Mouse (Mus musculus) stomach, postnatal 0 days (tissue): Measurements from ENCODE around the gene Fads2. TPM values are rescaled to one million over a fixed set of nuclear protein-coding genes. Genes with fewer than 3 reads are reported as not detected.
A peak's percentile ranks its signal among the peaks of the same experiment; 100 is the strongest.

ENCODE experiments used
- ATAC-seq: fragments of 200-750 bp; cut with Nextera tagmentation; 2 replicates; pipeline ENCODE4 v1.8.0; 2017; ENCODE audit not compliant: low FRiP score, low TSS enrichment
- DNase-seq: peaks from one replicate; pipeline ENCODE4 v3.0.0-alpha.2; 2016; ENCODE audit warnings: low spot score
- H3K27ac ChIP-seq: fragments of 300-500 bp; sonication (generic); replicated peaks from 2 replicates; pipeline ENCODE4 v1.5.1; 2014; ENCODE audit warnings: mild to moderate bottlenecking, control low read depth
- H3K27me3 ChIP-seq: fragments of 300-500 bp; sonication (generic); 2 replicates; pipeline ENCODE4 v1.6.1; 2014; ENCODE audit warnings: low read length; ENCODE audit not compliant: control insufficient read depth, insufficient read depth
- H3K36me3 ChIP-seq: fragments of 300-500 bp; sonication (generic); 2 replicates; pipeline ENCODE4 v1.6.1; 2014; ENCODE audit warnings: low read length, mixed read lengths; ENCODE audit not compliant: control insufficient read depth, insufficient read depth
- H3K4me1 ChIP-seq: fragments of 300-500 bp; sonication (generic); replicated peaks from 2 replicates; pipeline ENCODE4 v1.6.1; 2014; ENCODE audit warnings: antibody characterized with exemption; ENCODE audit not compliant: control insufficient read depth, insufficient read depth
- H3K4me2 ChIP-seq: fragments of 300-500 bp; sonication (generic); replicated peaks from 2 replicates; pipeline ENCODE4 v1.6.1; 2014; ENCODE audit warnings: low read depth, mild to moderate bottlenecking, control low read depth, moderate library complexity
- H3K4me3 ChIP-seq: fragments of 300-500 bp; sonication (generic); 2 replicates; pipeline ENCODE4 v1.5.1; 2014; ENCODE audit warnings: low read depth, low read length, control low read depth
- H3K9ac ChIP-seq: fragments of 300-500 bp; sonication (generic); 2 replicates; pipeline ENCODE4 v1.6.1; 2014; ENCODE audit warnings: mild to moderate bottlenecking, low read length, control low read depth, mixed read lengths
- H3K9me3 ChIP-seq: fragments of 300-500 bp; sonication (generic); 2 replicates; pipeline ENCODE4 v1.6.1; 2016; ENCODE audit warnings: low read length; ENCODE audit not compliant: control insufficient read depth
- CTCF ChIP-seq: IDR thresholded peaks from 2 replicates; pipeline ENCODE4 v1.5.1; 2016; ENCODE audit warnings: antibody characterized with exemption, low read depth, mild to moderate bottlenecking, moderate library complexity
- EP300 ChIP-seq: optimal IDR thresholded peaks from 2 replicates; pipeline ENCODE3; 2016; ENCODE audit warnings: antibody characterized with exemption
- WGBS: fragments of 180-500 bp; shearing (Covaris S2); extraction: QIAGEN DNeasy Blood & Tissue Kit; methylation state at CpG from one replicate; pipeline ENCODE4 v1.1.7; 2014; 5-methylcytosine and 5-hydroxymethylcytosine counted together
- polyA plus RNA-seq: library from polyadenylated mRNA; unstranded; fragments of >200 nt; fragmentation: Nextera tagmentation; extraction: Ambion mirVana; gene quantifications from 2 replicates; pipeline ENCODE4 v1.2.1, GENCODE M21; 2015

Gene Fads2
- polyA plus RNA-seq, 1 experiment from 2014 or later, result 34.6 TPM

DNA sequence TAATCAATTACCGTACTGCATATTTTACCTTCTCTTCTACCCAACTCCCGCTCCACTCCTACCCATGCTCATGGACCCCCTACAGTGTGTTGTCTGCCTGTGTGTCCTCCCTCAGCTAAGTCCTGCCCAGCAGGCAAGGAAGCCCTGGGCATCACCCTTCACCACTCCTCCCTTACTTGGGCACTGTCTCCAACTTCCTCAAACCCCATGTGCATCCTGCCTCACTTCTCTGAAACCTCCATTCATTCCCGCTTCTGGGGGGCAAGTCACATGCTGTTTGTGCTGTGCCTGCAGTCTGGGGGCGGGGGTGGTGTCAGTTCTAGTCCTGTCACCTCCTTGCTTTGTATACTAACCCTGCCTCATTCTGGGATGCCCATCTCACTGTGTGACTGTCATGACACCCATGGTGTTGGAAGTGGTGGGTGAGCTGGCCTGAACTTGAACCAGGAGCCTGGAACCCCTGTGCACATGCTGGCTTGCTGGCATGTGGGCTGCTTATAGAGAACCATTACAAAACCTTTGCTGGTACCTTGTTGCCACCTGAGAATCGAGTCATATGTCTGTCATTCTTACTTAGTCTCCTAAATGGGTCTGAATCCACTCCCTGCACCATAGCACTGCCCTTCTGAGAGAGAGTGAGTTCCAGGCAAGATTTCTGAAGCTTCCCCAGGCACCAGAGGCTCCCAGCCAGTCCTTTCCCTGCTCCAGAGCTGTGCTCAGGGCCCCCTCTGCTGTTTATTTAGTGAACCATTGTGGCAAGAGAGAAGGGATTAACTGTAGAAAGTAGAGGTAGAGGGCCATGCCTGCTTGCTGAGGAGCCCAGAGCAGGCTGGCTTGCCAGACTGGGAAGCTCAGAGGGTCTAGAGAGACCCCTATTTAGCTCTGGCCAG lies 78.9 kb downstream of the Fads2 start:
- DNase-seq, result peak; percentile 49
- no peak overlapping the region for H3K9ac ChIP-seq
- H3K4me1 ChIP-seq, result peaks cover 10% of the 10 kb centered on the region
- TF ChIP-seq EP300 (no peak), CTCF (peak; percentile 77)
- H3K36me3 ChIP-seq, result no peaks in the 10 kb centered on the region; the same call in 1 of the 2 replicates
- WGBS, result 77% methylated on average over 5 of the region's 5 CpGs
- no peak overlapping the region for H3K4me3 ChIP-seq
- H3K27ac ChIP-seq, result peak overlapping the region; percentile 45
- no peaks in the 10 kb centered on the region for H3K9me3 ChIP-seq
- H3K27me3 ChIP-seq, result no peaks in the 10 kb centered on the region
- no peak; the same call in 1 of the 2 replicates for ATAC-seq
- H3K4me2 ChIP-seq, result no peak overlapping the region

DNA sequence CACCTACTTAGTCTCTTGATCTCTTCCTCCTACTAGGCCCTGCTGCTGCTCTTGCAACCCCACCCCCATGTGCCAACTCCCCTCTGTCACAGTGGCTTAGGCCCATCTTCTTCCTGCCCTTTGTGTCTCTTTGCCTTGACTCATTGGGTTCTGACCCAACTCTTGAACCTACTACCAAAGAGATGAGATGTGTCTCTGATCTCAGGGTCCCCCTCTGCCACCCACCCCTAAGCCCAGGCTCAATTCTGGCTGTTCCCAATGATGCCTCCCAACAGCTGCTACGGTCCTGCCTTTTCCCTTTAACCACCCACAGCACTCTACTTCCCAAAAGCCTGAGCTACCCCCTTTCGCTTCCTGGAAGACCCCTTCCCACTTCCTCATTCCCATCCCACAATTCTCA lies 79.6 kb downstream of the Fads2 start:
- Histone ChIP-seq H3K27ac (no peak overlapping the region), H3K27me3 (no peaks in the 10 kb centered on the region), H3K4me1 (peaks cover 10% of the 10 kb centered on the region), H3K9me3 (no peaks in the 10 kb centered on the region), H3K4me2 (no peak overlapping the region), H3K9ac (no peak overlapping the region), H3K36me3 (no peaks in the 10 kb centered on the region), H3K4me3 (no peak overlapping the region)
- ATAC-seq, result no peak
- DNase-seq, result no peak
- TF ChIP-seq CTCF (no peak), EP300 (no peak)
- WGBS, result 75% methylated on average over 2 of the region's 2 CpGs

DNA sequence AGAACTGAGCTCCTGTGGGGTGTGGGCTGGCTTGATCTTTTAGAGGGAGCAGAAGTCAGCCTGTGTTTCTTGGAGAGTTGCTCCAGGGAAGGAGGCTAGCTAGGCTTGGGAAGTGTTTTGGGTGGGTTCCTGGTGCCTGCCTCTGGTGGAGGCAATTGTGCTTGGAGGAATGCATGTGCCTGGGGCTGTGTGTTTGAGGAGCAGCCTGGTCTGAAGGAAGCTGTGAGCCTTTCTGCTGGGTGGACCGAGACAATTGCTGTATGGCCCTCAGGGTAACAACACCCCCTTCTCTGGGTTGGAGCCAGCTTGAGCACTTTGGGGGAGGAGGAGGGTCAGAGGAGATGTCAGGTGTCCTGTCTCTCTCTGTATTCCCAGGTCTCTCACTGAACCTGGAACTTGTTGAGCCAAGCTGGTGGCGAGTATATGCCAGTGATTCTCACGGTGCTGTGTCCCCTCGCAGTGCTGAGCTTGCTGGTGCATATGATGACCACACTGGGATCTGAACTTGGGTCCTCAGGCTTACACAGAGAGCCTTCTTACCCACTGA lies 82.3 kb downstream of the Fads2 start:
- no peak for TF ChIP-seq EP300
- TF ChIP-seq CTCF, result no peak
- no peaks in the 10 kb centered on the region for H3K27me3 ChIP-seq
- H3K9ac ChIP-seq, result peak overlapping the region; percentile 68; the same call in 1 of the 2 replicates
- H3K4me3 ChIP-seq, result peak overlapping the region; percentile 56
- 65% methylated on average over 4 of the region's 4 CpGs for WGBS
- peaks cover 8% of the 10 kb centered on the region; the same call in 1 of the 2 replicates for H3K4me1 ChIP-seq
- no peak for DNase-seq
- no peak for ATAC-seq
- H3K27ac ChIP-seq, result no peak overlapping the region
- no peaks in the 10 kb centered on the region for H3K36me3 ChIP-seq
- no peaks in the 10 kb centered on the region for H3K9me3 ChIP-seq
- H3K4me2 ChIP-seq, result peak overlapping the region; percentile 83

GRCm38 (mm10) chr19:10018527-10018818 lies 83.1 kb downstream of the Fads2 start:
- H3K4me1 ChIP-seq, result peaks cover 8% of the 10 kb centered on the region
- peak overlapping the region; percentile 56 for H3K4me3 ChIP-seq
- no peaks in the 10 kb centered on the region for H3K27me3 ChIP-seq
- no peak for DNase-seq
- H3K9me3 ChIP-seq, result no peaks in the 10 kb centered on the region
- ATAC-seq, result peak; percentile 16; the same call in 1 of the 2 replicates
- H3K4me2 ChIP-seq, result peak overlapping the region; percentile 83
- H3K9ac ChIP-seq, result peak overlapping the region; percentile 68
- TF ChIP-seq CTCF (no peak), EP300 (no peak)
- 0% methylated on average over 3 of the region's 3 CpGs for WGBS
- H3K36me3 ChIP-seq, result no peaks in the 10 kb centered on the region
- H3K27ac ChIP-seq, result no peak overlapping the region; the same call in 1 of the 2 replicates

- ATAC-seq (peak; percentile 94), DNase-seq (peak; percentile 95)
- Histone ChIP-seq H3K9me3 (no peaks in the 10 kb centered on the region), H3K9ac (peak overlapping the region; percentile 68), H3K27ac (no peak overlapping the region; the same call in 1 of the 2 replicates), H3K4me3 (peak overlapping the region; percentile 56), H3K27me3 (no peaks in the 10 kb centered on the region), H3K4me1 (peaks cover 8% of the 10 kb centered on the region), H3K4me2 (peak overlapping the region; percentile 83), H3K36me3 (no peaks in the 10 kb centered on the region)
- TF ChIP-seq CTCF, result no peak
- no peak for TF ChIP-seq EP300
- WGBS, result 7% methylated on average over 42 of the region's 44 CpGs
These were observed 83.7 kb downstream of the Fads2 start for GRCm38 (mm10) chr19:10017637-10018526.
